11 mouse cellular contexts compared by ENCODE assay signal in genomic region chr8:122291075-122291474, GRCm38 (mm10). TPM values are rescaled to one million over a fixed set of nuclear protein-coding genes. Genes with fewer than 3 reads are reported as not detected.
DNase-seq lines count a peak whose midpoint lies in the region; ATAC-seq and TF ChIP-seq lines count a peak whose summit lies in the region.
"Had no signal": no experiment of that assay in that cellular context is flagged by ENCODE, and none has a peak within 500 bp of the region (broad histone marks: within the 10 kb centered on the region; RNA-seq: fewer than 3 reads in every experiment).

No protein-coding gene starts in this region.

- H3K9ac ChIP-seq in heart, embryonic 13.5 days, result peak overlapping the region; percentile 71
- H3K9ac ChIP-seq in neural tube, embryonic 11.5 days (ENCODE audit: low read length), result no peak overlapping the region
- H3K9ac ChIP-seq in neural tube, embryonic 15.5 days (replicated peaks), result no peak overlapping the region
- H3K9ac ChIP-seq in intestine, postnatal 0 days (ENCODE audit: low read depth, low read length), result no peak overlapping the region
- no peak overlapping the region for H3K9ac ChIP-seq in neural tube, embryonic 13.5 days

- no peaks in the 10 kb centered on the region for H3K27me3 ChIP-seq in heart, embryonic 13.5 days (replicated peaks)
- no peaks in the 10 kb centered on the region for H3K27me3 ChIP-seq in neural tube, embryonic 11.5 days (ENCODE audit: control insufficient read depth, insufficient read depth, low read length)
- peaks cover 7% of the 10 kb centered on the region; the same call in 1 of the 2 replicates for H3K27me3 ChIP-seq in neural tube, embryonic 15.5 days (replicated peaks)
- H3K27me3 ChIP-seq in intestine, postnatal 0 days (replicated peaks; ENCODE audit: control insufficient read depth, insufficient read depth, low read length), result no peaks in the 10 kb centered on the region
- peaks cover 31% of the 10 kb centered on the region; the same call in 1 of the 2 replicates for H3K27me3 ChIP-seq in neural tube, embryonic 13.5 days

- peak overlapping the region; percentile 96 for H3K27ac ChIP-seq in heart, embryonic 13.5 days (replicated peaks)
- H3K27ac ChIP-seq in neural tube, embryonic 11.5 days (ENCODE audit: low read depth, low read length), result 0 out of 2 replicates have a peak overlapping the region, but pooled peaks have one; percentile 10
- H3K27ac ChIP-seq in neural tube, embryonic 15.5 days (replicated peaks), result no peak overlapping the region
- no peak overlapping the region; the same call in 1 of the 2 replicates for H3K27ac ChIP-seq in intestine, postnatal 0 days (ENCODE audit: low read depth, low read length)
- 0 out of 2 replicates have a peak overlapping the region, but pooled peaks have one; percentile 46 for H3K27ac ChIP-seq in neural tube, embryonic 13.5 days (replicated peaks)
- H3K27ac ChIP-seq in layer of hippocampus, adult 2 months, result no peak overlapping the region

- H3K9me3 ChIP-seq in heart, embryonic 13.5 days, result no peaks in the 10 kb centered on the region
- H3K9me3 ChIP-seq in neural tube, embryonic 11.5 days (ENCODE audit: control insufficient read depth, low read length), result no peaks in the 10 kb centered on the region
- H3K9me3 ChIP-seq in neural tube, embryonic 15.5 days (replicated peaks), result no peaks in the 10 kb centered on the region
- no peaks in the 10 kb centered on the region for H3K9me3 ChIP-seq in intestine, postnatal 0 days (ENCODE audit: control insufficient read depth)
- H3K9me3 ChIP-seq in neural tube, embryonic 13.5 days, result no peaks in the 10 kb centered on the region

- no peak for ATAC-seq in heart, embryonic 13.5 days (ENCODE audit: extremely low read depth, insufficient number of reproducible peaks, low FRiP score, low TSS enrichment)
- ATAC-seq in neural tube, embryonic 11.5 days (ENCODE audit: insufficient read depth, low FRiP score, low TSS enrichment), result no peak
- ATAC-seq in neural tube, embryonic 15.5 days (ENCODE audit: low FRiP score), result no peak
- ATAC-seq in intestine, postnatal 0 days, result no peak
- no peak for ATAC-seq in neural tube, embryonic 13.5 days (ENCODE audit: low read depth)
- ATAC-seq: lung, postnatal 0 days had no signal

- peaks cover 37% of the 10 kb centered on the region for H3K36me3 ChIP-seq in heart, embryonic 13.5 days
- H3K36me3 ChIP-seq in neural tube, embryonic 11.5 days (ENCODE audit: control insufficient read depth, insufficient read depth, low read length), result no peaks in the 10 kb centered on the region
- H3K36me3 ChIP-seq in neural tube, embryonic 15.5 days, result no peaks in the 10 kb centered on the region
- no peaks in the 10 kb centered on the region; the same call in 1 of the 2 replicates for H3K36me3 ChIP-seq in intestine, postnatal 0 days (ENCODE audit: control insufficient read depth, insufficient read depth)
- no peaks in the 10 kb centered on the region for H3K36me3 ChIP-seq in neural tube, embryonic 13.5 days

- H3K4me1 ChIP-seq in heart, embryonic 13.5 days, result peaks cover 100% of the 10 kb centered on the region
- H3K4me1 ChIP-seq in neural tube, embryonic 11.5 days (ENCODE audit: control insufficient read depth, insufficient read depth, low read length), result peaks cover 11% of the 10 kb centered on the region; the same call in 1 of the 2 replicates
- peaks cover 14% of the 10 kb centered on the region for H3K4me1 ChIP-seq in neural tube, embryonic 15.5 days
- peaks cover 14% of the 10 kb centered on the region for H3K4me1 ChIP-seq in intestine, postnatal 0 days (replicated peaks; ENCODE audit: control insufficient read depth, insufficient read depth, low read length)
- H3K4me1 ChIP-seq in neural tube, embryonic 13.5 days (replicated peaks), result peaks cover 50% of the 10 kb centered on the region

- intact Hi-C loops in heart, postnatal 25 days (cut with DNase I), result loop anchor here (5.0 kb wide), 1 partner anchor 666 kb away; no protein-coding TSS in a partner anchor

- DNase-seq in heart, postnatal 25 days (ENCODE audit: low spot score), result no peak
- DNase-seq in neural tube, embryonic 11.5 days (ENCODE audit: low spot score), result no peak
- DNase-seq in layer of hippocampus, adult 2 months (ENCODE audit: low spot score in 2 of 2), result no peak
- DNase-seq in kidney, postnatal 10 days, result no peak
- DNase-seq: cerebellum, adult 9-10 months; gastrocnemius, postnatal 10 days had no signal

- H3K4me2 ChIP-seq in heart, embryonic 13.5 days, result peak overlapping the region; percentile 46
- H3K4me2 ChIP-seq in neural tube, embryonic 11.5 days (ENCODE audit: low read depth), result no peak overlapping the region
- no peak overlapping the region for H3K4me2 ChIP-seq in neural tube, embryonic 15.5 days
- peak overlapping the region; percentile 30; the same call in 1 of the 2 replicates for H3K4me2 ChIP-seq in intestine, postnatal 0 days (replicated peaks; ENCODE audit: low read depth)
- no peak overlapping the region for H3K4me2 ChIP-seq in neural tube, embryonic 13.5 days

- H3K4me3 ChIP-seq in heart, embryonic 13.5 days, result peak overlapping the region; percentile 6; the same call in 1 of the 2 replicates
- H3K4me3 ChIP-seq in neural tube, embryonic 11.5 days (ENCODE audit: low read depth, low read length), result no peak overlapping the region
- H3K4me3 ChIP-seq in neural tube, embryonic 15.5 days (replicated peaks), result no peak overlapping the region
- H3K4me3 ChIP-seq in intestine, postnatal 0 days (ENCODE audit: low read depth, low read length), result no peak overlapping the region
- no peak overlapping the region for H3K4me3 ChIP-seq in neural tube, embryonic 13.5 days
- no peak overlapping the region for H3K4me3 ChIP-seq in layer of hippocampus, adult 2 months

- TF ChIP-seq CTCF in intestine, postnatal 0 days (IDR thresholded peaks at IDR 0.05; ENCODE audit: low read depth), result no peak
- TF ChIP-seq CTCF in layer of hippocampus, adult 2 months (conservative IDR thresholded peaks at IDR 0.05), result no peak

- WGBS in heart, embryonic 13.5 days, result 22% methylated on average over 12 of the region's 12 CpGs
- WGBS in neural tube, embryonic 11.5 days, result 79% methylated on average over 12 of the region's 12 CpGs
- 75% methylated on average over 12 of the region's 12 CpGs for WGBS in neural tube, embryonic 15.5 days
- 34% methylated on average over 12 of the region's 12 CpGs for WGBS in intestine, postnatal 0 days
- WGBS in neural tube, embryonic 13.5 days, result 77% methylated on average over 12 of the region's 12 CpGs

RNA-seq across cellular contexts. Expression of gene Zfpm1, which starts 9.1 kb away (rescaled TPM):
- polyA plus RNA-seq in heart, embryonic 13.5 days (2015; fragmentation: Nextera tagmentation; extraction: Ambion mirVana), result 3.8 TPM in 2 replicates
- total RNA-seq in heart, postnatal 25 days (2021), result 10 to 100 TPM; 21.3 to 22.6 TPM
- polyA plus RNA-seq in neural tube, embryonic 11.5 days (2014; fragmentation: Nextera tagmentation; extraction: Ambion mirVana), result 1.2 and 1.5 TPM in 2 replicates
- 1.00 and 1.4 TPM in 2 replicates for polyA plus RNA-seq in neural tube, embryonic 15.5 days (2015; fragmentation: Nextera tagmentation; extraction: Ambion mirVana)
- 7.7 and 9.8 TPM in 2 replicates for polyA plus RNA-seq in intestine, postnatal 0 days (2015; fragmentation: Nextera tagmentation; extraction: Ambion mirVana)
- polyA plus RNA-seq in neural tube, embryonic 13.5 days (2015; fragmentation: Nextera tagmentation; extraction: Ambion mirVana), result 0.83 and 0.89 TPM in 2 replicates
- 10 to 100 TPM; 45.1 to 45.6 TPM for total RNA-seq in layer of hippocampus, adult 2 months (2021)

Comparison
In these comparisons a context has a peak if more than half of its experiments do, and no peak if none do; other contexts are left out.
1. H3K27ac ChIP-seq: peak in heart, embryonic 13.5 days (single experiment), neural tube, embryonic 11.5 days (single experiment) and neural tube, embryonic 13.5 days (single experiment); none in neural tube, embryonic 15.5 days (single experiment), intestine, postnatal 0 days (single experiment) and layer of hippocampus, adult 2 months (single experiment).
2. H3K4me2 ChIP-seq: peak in heart, embryonic 13.5 days (single experiment) and intestine, postnatal 0 days (single experiment); none in neural tube, embryonic 11.5 days (single experiment), neural tube, embryonic 15.5 days (single experiment) and neural tube, embryonic 13.5 days (single experiment).